Mouse (Mus musculus): Measurements from ENCODE around the gene Ckb. TPM values are rescaled to one million over a fixed set of nuclear protein-coding genes. Genes with fewer than 3 reads are reported as not detected.

Gene Ckb
- total RNA-seq, 2 experiments from 2014 or later, result 19.8 to 32.6 TPM

Other genes with a start within 250 kb of the Ckb start
- gene Tnfaip2, start 229.9 kb downstream of the Ckb start, total RNA-seq (2021), result 10 to 100 TPM; 22.7 to 46.6 TPM
- gene Gm266, start 186.5 kb downstream of the Ckb start, total RNA-seq (2021), result 1 to 10 TPM; 1.7 to 3.4 TPM
- gene Eif5, start 134.3 kb downstream of the Ckb start, total RNA-seq (2021), result 100 to 1,000 TPM; 111 to 128 TPM
- gene Mark3, start 97.8 kb downstream of the Ckb start, total RNA-seq (2021), result 10 to 100 TPM; 48.7 to 51.8 TPM
- gene Trmt61a, start 5.8 kb upstream of the Ckb start, total RNA-seq (2021), result 1 to 10 TPM; 2.7 to 4.7 TPM
- 10 to 100 TPM; 14.9 to 17.2 TPM for gene Bag5, start 40.9 kb upstream of the Ckb start, total RNA-seq (2021)
- 10 to 100 TPM; 34.2 to 35.6 TPM for gene Apopt1, start 40.9 kb upstream of the Ckb start, total RNA-seq (2021)
- 10 to 100 TPM; 53.4 to 62.2 TPM for gene Klc1, start 86.5 kb upstream of the Ckb start, total RNA-seq (2021)
- gene Xrcc3, start 141.5 kb upstream of the Ckb start, total RNA-seq (2021), result under 1 TPM; 0.53 to 0.86 TPM
- gene Zfyve21, start 141.8 kb upstream of the Ckb start, total RNA-seq (2021), result 10 to 100 TPM; 15.1 to 18.6 TPM
- gene Ppp1r13b, start 235.8 kb upstream of the Ckb start, total RNA-seq (2021), result 1 to 10 TPM; 8.5 to 9.0 TPM